Mouse (Mus musculus): ENCODE data around the gene Tpo. TPM values are rescaled to one million over a fixed set of nuclear protein-coding genes. Genes with fewer than 3 reads are reported as not detected.

Tpo gene
- polyA plus RNA-seq, 1 experiment from 2014 or later = not detected

DNA sequence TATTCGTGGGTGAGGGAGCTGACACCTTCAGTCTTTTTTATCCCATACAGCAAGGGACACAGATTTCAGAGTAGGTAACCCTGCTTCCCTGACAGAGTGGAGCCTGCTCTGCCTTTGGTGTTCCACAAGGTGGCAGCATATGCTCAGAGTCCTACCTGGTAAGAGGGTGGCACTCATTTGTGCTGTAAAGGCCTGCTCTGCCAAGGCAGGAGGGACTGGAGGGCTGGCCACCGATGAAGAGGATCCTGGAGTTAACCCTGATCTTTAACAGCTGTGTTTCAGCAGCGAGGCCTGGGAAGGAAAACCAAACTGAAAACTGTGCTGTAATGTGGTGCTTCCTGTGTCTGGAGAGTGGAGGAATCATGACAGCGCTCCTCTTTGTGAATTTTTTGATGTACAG lies 92.9 kb downstream of the Tpo start:
- DNase-seq (ENCODE audit: low spot score) (peak; percentile 63), ATAC-seq (ENCODE audit: insufficient number of reproducible peaks, low FRiP score, low TSS enrichment, low read depth) (0 out of 2 replicates have a peak, but pooled peaks have one; percentile 57)
- no peak overlapping the region for H3K4me2 ChIP-seq (ENCODE audit: low read depth, severe bottlenecking)
- no peaks in the 10 kb centered on the region for H3K9me3 ChIP-seq (ENCODE audit: control insufficient read depth, low read length)
- no peaks in the 10 kb centered on the region for H3K4me1 ChIP-seq (ENCODE audit: control insufficient read depth, insufficient read depth, low read length)
- H3K27ac ChIP-seq (replicated peaks; ENCODE audit: low read depth, low read length) = no peak overlapping the region
- H3K27me3 ChIP-seq (ENCODE audit: control insufficient read depth, insufficient read depth, low read length) = no peaks in the 10 kb centered on the region
- no peaks in the 10 kb centered on the region for H3K36me3 ChIP-seq (ENCODE audit: control insufficient read depth, insufficient read depth, low read length)
- no peak overlapping the region for H3K9ac ChIP-seq (ENCODE audit: low read length)
- H3K4me3 ChIP-seq (ENCODE audit: low read depth, low read length) = no peak overlapping the region
- WGBS = 37% methylated on average over 4 of the region's 4 CpGs

DNA sequence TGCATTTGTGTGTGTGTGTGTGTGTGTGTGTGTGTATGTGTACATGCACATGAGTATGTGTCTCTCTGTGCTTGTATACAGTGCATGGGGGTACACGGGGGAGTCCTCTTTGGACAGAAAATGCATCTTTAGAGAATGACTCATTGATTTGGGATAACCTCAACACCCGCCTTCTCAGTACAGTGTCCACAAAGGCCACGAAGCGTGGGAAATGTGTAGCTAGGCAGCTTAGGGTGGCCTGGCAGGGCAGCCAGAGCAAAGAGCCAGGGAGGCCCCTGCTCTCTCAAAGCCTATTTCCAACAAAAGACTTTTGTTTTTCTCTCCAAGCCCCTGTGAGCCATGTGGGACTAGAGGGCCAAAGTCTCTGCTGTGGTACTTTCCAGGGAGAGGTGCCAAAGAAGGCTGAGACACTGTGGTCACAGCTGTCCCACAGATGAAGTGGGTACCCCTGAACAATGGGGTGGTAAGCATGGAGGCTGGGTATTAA lies 95.8 kb downstream of the Tpo start:
- DNase-seq (ENCODE audit: low spot score) = no peak
- no peak for ATAC-seq (ENCODE audit: insufficient number of reproducible peaks, low FRiP score, low TSS enrichment, low read depth)

GRCm38 (mm10) chr12:30035841-30036568 lies 96.4 kb downstream of the Tpo start:
- Histone ChIP-seq H3K27ac (replicated peaks; ENCODE audit: low read depth, low read length) (no peak overlapping the region), H3K9ac (ENCODE audit: low read length) (no peak overlapping the region), H3K27me3 (ENCODE audit: control insufficient read depth, insufficient read depth, low read length) (no peaks in the 10 kb centered on the region), H3K36me3 (ENCODE audit: control insufficient read depth, insufficient read depth, low read length) (no peaks in the 10 kb centered on the region), H3K4me3 (ENCODE audit: low read depth, low read length) (no peak overlapping the region), H3K9me3 (ENCODE audit: control insufficient read depth, low read length) (no peaks in the 10 kb centered on the region), H3K4me1 (ENCODE audit: control insufficient read depth, insufficient read depth, low read length) (no peaks in the 10 kb centered on the region), H3K4me2 (ENCODE audit: low read depth, severe bottlenecking) (no peak overlapping the region)
- DNase-seq (ENCODE audit: low spot score) (no peak), ATAC-seq (ENCODE audit: insufficient number of reproducible peaks, low FRiP score, low TSS enrichment, low read depth) (no peak)

More for the DNA sequence above, 95.8 kb downstream of the Tpo start:
- Histone ChIP-seq H3K36me3 (ENCODE audit: control insufficient read depth, insufficient read depth, low read length) (no peaks in the 10 kb centered on the region), H3K4me1 (ENCODE audit: control insufficient read depth, insufficient read depth, low read length) (no peaks in the 10 kb centered on the region), H3K4me2 (ENCODE audit: low read depth, severe bottlenecking) (no peak overlapping the region), H3K27me3 (ENCODE audit: control insufficient read depth, insufficient read depth, low read length) (no peaks in the 10 kb centered on the region), H3K9me3 (ENCODE audit: control insufficient read depth, low read length) (no peaks in the 10 kb centered on the region), H3K27ac (replicated peaks; ENCODE audit: low read depth, low read length) (no peak overlapping the region), H3K9ac (ENCODE audit: low read length) (no peak overlapping the region), H3K4me3 (ENCODE audit: low read depth, low read length) (no peak overlapping the region)
- 86% methylated on average over 4 of the region's 4 CpGs for WGBS

- Histone ChIP-seq H3K27me3 (ENCODE audit: control insufficient read depth, insufficient read depth, low read length) (no peaks in the 10 kb centered on the region), H3K4me3 (ENCODE audit: low read depth, low read length) (no peak overlapping the region), H3K4me2 (ENCODE audit: low read depth, severe bottlenecking) (no peak overlapping the region), H3K4me1 (ENCODE audit: control insufficient read depth, insufficient read depth, low read length) (no peaks in the 10 kb centered on the region), H3K36me3 (ENCODE audit: control insufficient read depth, insufficient read depth, low read length) (no peaks in the 10 kb centered on the region), H3K9me3 (ENCODE audit: control insufficient read depth, low read length) (no peaks in the 10 kb centered on the region), H3K9ac (ENCODE audit: low read length) (no peak overlapping the region), H3K27ac (replicated peaks; ENCODE audit: low read depth, low read length) (no peak overlapping the region)
- no peak for ATAC-seq (ENCODE audit: insufficient number of reproducible peaks, low FRiP score, low TSS enrichment, low read depth)
- DNase-seq (ENCODE audit: low spot score) = no peak
- 61% methylated on average over 1 of the region's 1 CpGs for WGBS
Measured at GRCm38 (mm10) chr12:30035406-30035805, 97.0 kb downstream of the Tpo start.

DNA sequence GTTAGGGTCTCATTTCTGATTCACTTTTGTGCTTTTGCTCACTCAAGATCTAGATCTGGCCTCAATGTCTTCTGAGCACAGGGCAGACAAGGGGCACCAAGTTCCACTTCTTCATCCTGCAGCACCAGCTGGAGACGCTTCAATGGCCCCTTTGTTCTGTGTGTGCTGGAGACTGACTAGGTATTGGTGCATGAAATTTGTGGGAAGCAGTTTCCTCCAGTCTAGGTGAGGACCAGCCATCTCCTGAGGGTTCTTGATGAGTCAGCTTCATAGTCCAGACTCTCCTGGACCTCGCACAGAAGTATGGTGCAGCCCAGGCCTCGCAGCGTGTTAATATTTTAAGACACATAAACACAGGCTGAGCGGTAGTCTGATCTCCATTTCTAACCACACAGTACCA lies 97.7 kb downstream of the Tpo start:
- Histone ChIP-seq H3K27ac (replicated peaks; ENCODE audit: low read depth, low read length) (no peak overlapping the region), H3K4me3 (ENCODE audit: low read depth, low read length) (no peak overlapping the region), H3K36me3 (ENCODE audit: control insufficient read depth, insufficient read depth, low read length) (no peaks in the 10 kb centered on the region), H3K9me3 (ENCODE audit: control insufficient read depth, low read length) (no peaks in the 10 kb centered on the region), H3K4me2 (ENCODE audit: low read depth, severe bottlenecking) (no peak overlapping the region), H3K9ac (ENCODE audit: low read length) (no peak overlapping the region), H3K27me3 (ENCODE audit: control insufficient read depth, insufficient read depth, low read length) (no peaks in the 10 kb centered on the region), H3K4me1 (ENCODE audit: control insufficient read depth, insufficient read depth, low read length) (no peaks in the 10 kb centered on the region)
- DNase-seq (ENCODE audit: low spot score) (no peak), ATAC-seq (ENCODE audit: insufficient number of reproducible peaks, low FRiP score, low TSS enrichment, low read depth) (no peak)
- 87% methylated on average over 5 of the region's 5 CpGs for WGBS

DNA sequence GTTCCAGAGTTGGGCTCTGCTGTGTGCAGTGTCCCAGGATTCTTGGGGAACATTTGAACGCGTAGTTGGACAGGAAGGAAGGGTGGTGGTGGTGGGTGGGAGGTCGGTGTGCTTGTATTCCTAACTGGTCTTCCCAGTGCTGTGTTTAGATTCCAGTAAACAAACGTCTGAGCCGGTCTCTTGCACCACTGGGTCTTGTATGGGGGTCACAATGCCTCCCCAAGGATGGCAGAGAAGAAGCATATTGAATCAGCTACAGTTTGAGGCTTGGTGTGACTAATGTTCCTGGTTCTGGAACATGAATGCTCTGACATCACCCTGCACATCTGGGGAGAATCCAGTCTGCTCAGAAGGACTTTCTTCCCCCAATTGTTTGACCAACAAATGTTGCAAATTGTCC lies 101.9 kb downstream of the Tpo start:
- H3K9ac ChIP-seq (ENCODE audit: low read length) = no peak overlapping the region
- no peak for ATAC-seq (ENCODE audit: insufficient number of reproducible peaks, low FRiP score, low TSS enrichment, low read depth)
- no peaks in the 10 kb centered on the region for H3K36me3 ChIP-seq (ENCODE audit: control insufficient read depth, insufficient read depth, low read length)
- no peaks in the 10 kb centered on the region for H3K27me3 ChIP-seq (ENCODE audit: control insufficient read depth, insufficient read depth, low read length)
- H3K4me3 ChIP-seq (ENCODE audit: low read depth, low read length) = no peak overlapping the region
- 61% methylated on average over 5 of the region's 5 CpGs for WGBS
- H3K27ac ChIP-seq (replicated peaks; ENCODE audit: low read depth, low read length) = no peak overlapping the region
- H3K4me2 ChIP-seq (ENCODE audit: low read depth, severe bottlenecking) = no peak overlapping the region
- DNase-seq (ENCODE audit: low spot score) = no peak
- H3K9me3 ChIP-seq (ENCODE audit: control insufficient read depth, low read length) = no peaks in the 10 kb centered on the region
- no peaks in the 10 kb centered on the region for H3K4me1 ChIP-seq (ENCODE audit: control insufficient read depth, insufficient read depth, low read length)

DNA sequence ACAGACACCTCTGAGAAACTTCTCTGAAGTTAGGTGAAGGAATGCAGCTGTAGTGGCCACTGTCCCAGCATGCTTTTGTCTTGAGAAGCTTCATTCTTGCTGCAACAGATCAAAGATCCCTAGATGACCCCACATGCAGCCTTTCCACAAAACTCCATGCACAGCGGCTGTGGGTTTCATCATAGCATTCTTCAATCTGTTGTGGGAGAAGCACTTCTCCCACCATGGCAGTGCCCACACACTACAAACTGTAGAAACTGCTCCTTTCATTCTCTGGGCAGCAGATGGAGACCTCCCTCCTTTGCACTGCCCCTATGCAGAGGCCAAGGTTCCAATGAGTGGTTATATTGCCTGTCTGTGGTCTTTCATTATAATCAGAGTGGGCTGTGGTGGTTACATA lies 103.3 kb downstream of the Tpo start:
- Histone ChIP-seq H3K27me3 (ENCODE audit: control insufficient read depth, insufficient read depth, low read length) (no peaks in the 10 kb centered on the region), H3K4me3 (ENCODE audit: low read depth, low read length) (no peak overlapping the region), H3K27ac (replicated peaks; ENCODE audit: low read depth, low read length) (no peak overlapping the region), H3K4me2 (ENCODE audit: low read depth, severe bottlenecking) (no peak overlapping the region), H3K36me3 (ENCODE audit: control insufficient read depth, insufficient read depth, low read length) (no peaks in the 10 kb centered on the region), H3K9ac (ENCODE audit: low read length) (no peak overlapping the region), H3K9me3 (ENCODE audit: control insufficient read depth, low read length) (no peaks in the 10 kb centered on the region), H3K4me1 (ENCODE audit: control insufficient read depth, insufficient read depth, low read length) (no peaks in the 10 kb centered on the region)
- DNase-seq (ENCODE audit: low spot score) (no peak), ATAC-seq (ENCODE audit: insufficient number of reproducible peaks, low FRiP score, low TSS enrichment, low read depth) (no peak)
- 94% methylated on average over 1 of the region's 1 CpGs for WGBS

- WGBS = 62% methylated on average over 3 of the region's 3 CpGs
- no peak overlapping the region for H3K9ac ChIP-seq (ENCODE audit: low read length)
- no peak overlapping the region for H3K27ac ChIP-seq (replicated peaks; ENCODE audit: low read depth, low read length)
- no peaks in the 10 kb centered on the region for H3K27me3 ChIP-seq (ENCODE audit: control insufficient read depth, insufficient read depth, low read length)
- no peak overlapping the region for H3K4me3 ChIP-seq (ENCODE audit: low read depth, low read length)
- no peaks in the 10 kb centered on the region for H3K9me3 ChIP-seq (ENCODE audit: control insufficient read depth, low read length)
- H3K36me3 ChIP-seq (ENCODE audit: control insufficient read depth, insufficient read depth, low read length) = no peaks in the 10 kb centered on the region
- no peak overlapping the region for H3K4me2 ChIP-seq (ENCODE audit: low read depth, severe bottlenecking)
- ATAC-seq (ENCODE audit: insufficient number of reproducible peaks, low FRiP score, low TSS enrichment, low read depth) = no peak
- H3K4me1 ChIP-seq (ENCODE audit: control insufficient read depth, insufficient read depth, low read length) = no peaks in the 10 kb centered on the region
- no peak for DNase-seq (ENCODE audit: low spot score)
Measured at GRCm38 (mm10) chr12:30027721-30028340, 104.6 kb downstream of the Tpo start.
